ENCODE assay signal across 20 mouse cellular contexts in genomic region chr5:62205384-62205783, GRCm38 (mm10).
DNase-seq lines count a peak whose midpoint lies in the region; ATAC-seq and TF ChIP-seq lines count a peak whose summit lies in the region.
"Had no signal": no experiment of that assay in that cellular context is flagged by ENCODE, and none has a peak within 500 bp of the region (broad histone marks: within the 10 kb centered on the region; RNA-seq: fewer than 3 reads in every experiment).

No protein-coding gene starts in this region.

- H3K9ac ChIP-seq in hindbrain, embryonic 12.5 days = no peak overlapping the region
- no peak overlapping the region for H3K9ac ChIP-seq in hindbrain, embryonic 14.5 days
- no peak overlapping the region for H3K9ac ChIP-seq in forebrain, postnatal 0 days
- H3K9ac ChIP-seq in lung, postnatal 0 days (replicated peaks; ENCODE audit: low read depth) = no peak overlapping the region
- H3K9ac ChIP-seq: embryonic facial prominence, embryonic 13.5 days; heart, embryonic 15.5 days had no signal

- H3K4me1 ChIP-seq in hindbrain, embryonic 12.5 days = no peaks in the 10 kb centered on the region
- H3K4me1 ChIP-seq in hindbrain, embryonic 14.5 days (replicated peaks; ENCODE audit: control insufficient read depth, insufficient read depth, low read length) = no peaks in the 10 kb centered on the region
- H3K4me1 ChIP-seq in forebrain, postnatal 0 days (ENCODE audit: insufficient read depth) = no peaks in the 10 kb centered on the region
- no peaks in the 10 kb centered on the region for H3K4me1 ChIP-seq in lung, postnatal 0 days (ENCODE audit: insufficient read depth, low read depth, low read length)
- H3K4me1 ChIP-seq: embryonic facial prominence, embryonic 13.5 days; heart, embryonic 15.5 days had no signal

- DNase-seq in hindbrain, embryonic 14.5 days (ENCODE audit: low spot score) = no peak
- DNase-seq in brain, adult 2 months (ENCODE audit: low read depth, low spot score) = peak; percentile 20
- DNase-seq in brain, embryonic 14.5 days (ENCODE audit: low read depth) = peak; percentile 85
- peak; percentile 2 for DNase-seq in forebrain, postnatal 0 days
- no peak for DNase-seq in layer of hippocampus, adult 9-11 months
- DNase-seq in lung, postnatal 0 days (ENCODE audit: low spot score) = no peak
- DNase-seq: adrenal gland, adult 2 months; adrenal gland, postnatal 25 days; cerebellum, adult 11-12 months; cerebellum, adult 9-11 months; cerebellum, postnatal 36 days; gastrocnemius, postnatal 10 days; heart, adult 2 months; heart, postnatal 14 days; kidney, adult 11 months had no signal

- H3K4me3 ChIP-seq in hindbrain, embryonic 12.5 days = no peak overlapping the region
- H3K4me3 ChIP-seq in hindbrain, embryonic 14.5 days (replicated peaks; ENCODE audit: low read length) = no peak overlapping the region
- H3K4me3 ChIP-seq in forebrain, postnatal 0 days (ENCODE audit: low read depth, low read length) = no peak overlapping the region
- no peak overlapping the region for H3K4me3 ChIP-seq in lung, postnatal 0 days (ENCODE audit: low read depth, low read length)
- H3K4me3 ChIP-seq: embryonic facial prominence, embryonic 13.5 days; heart, adult 2 months; heart, embryonic 15.5 days had no signal

- ATAC-seq in hindbrain, embryonic 12.5 days (ENCODE audit: low FRiP score) = 0 out of 2 replicates have a peak, but pooled peaks have one; percentile 46
- ATAC-seq in hindbrain, embryonic 14.5 days (ENCODE audit: low FRiP score) = no peak
- no peak for ATAC-seq in forebrain, postnatal 0 days
- ATAC-seq in lung, postnatal 0 days = no peak
- ATAC-seq: hindbrain, postnatal 0 days had no signal

- no peak for TF ChIP-seq EP300 in lung, postnatal 0 days (IDR thresholded peaks at IDR 0.05)

- WGBS in hindbrain, embryonic 12.5 days = 50% methylated on average over 2 of the region's 2 CpGs
- WGBS in hindbrain, embryonic 14.5 days = 42% methylated on average over 2 of the region's 2 CpGs
- 23% methylated on average over 2 of the region's 2 CpGs for WGBS in forebrain, postnatal 0 days
- 55% methylated on average over 2 of the region's 2 CpGs for WGBS in lung, postnatal 0 days

- H3K27me3 ChIP-seq in hindbrain, embryonic 12.5 days = no peaks in the 10 kb centered on the region
- H3K27me3 ChIP-seq in hindbrain, embryonic 14.5 days (ENCODE audit: control insufficient read depth, insufficient read depth, low read length) = no peaks in the 10 kb centered on the region
- no peaks in the 10 kb centered on the region for H3K27me3 ChIP-seq in forebrain, postnatal 0 days (ENCODE audit: insufficient read depth, low read length)
- H3K27me3 ChIP-seq in lung, postnatal 0 days (replicated peaks; ENCODE audit: insufficient read depth, low read length) = no peaks in the 10 kb centered on the region
- H3K27me3 ChIP-seq: embryonic facial prominence, embryonic 13.5 days; heart, embryonic 15.5 days had no signal

- no peak overlapping the region for H3K27ac ChIP-seq in hindbrain, embryonic 12.5 days
- no peak overlapping the region for H3K27ac ChIP-seq in hindbrain, embryonic 14.5 days
- no peak overlapping the region for H3K27ac ChIP-seq in forebrain, postnatal 0 days (ENCODE audit: low read depth, low read length)
- no peak overlapping the region for H3K27ac ChIP-seq in lung, postnatal 0 days (ENCODE audit: low read length)
- H3K27ac ChIP-seq: embryonic facial prominence, embryonic 13.5 days; heart, adult 2 months; heart, embryonic 15.5 days; hindbrain, postnatal 0 days had no signal

- no peak for TF ChIP-seq CTCF in brain, embryonic 14.5 days (IDR thresholded peaks at IDR 0.05; ENCODE audit: borderline replicate concordance, extremely low read depth, insufficient read depth, insufficient read length)
- no peak for TF ChIP-seq CTCF in forebrain, postnatal 0 days (IDR thresholded peaks at IDR 0.05; ENCODE audit: low read depth)
- no peak for TF ChIP-seq CTCF in lung, postnatal 0 days (IDR thresholded peaks at IDR 0.05)

- no peaks in the 10 kb centered on the region for H3K9me3 ChIP-seq in hindbrain, embryonic 12.5 days (replicated peaks)
- H3K9me3 ChIP-seq in hindbrain, embryonic 14.5 days (ENCODE audit: control insufficient read depth, low read length) = no peaks in the 10 kb centered on the region
- no peaks in the 10 kb centered on the region for H3K9me3 ChIP-seq in forebrain, postnatal 0 days (ENCODE audit: low read length)
- H3K9me3 ChIP-seq in lung, postnatal 0 days (ENCODE audit: low read length) = no peaks in the 10 kb centered on the region
- H3K9me3 ChIP-seq: embryonic facial prominence, embryonic 13.5 days; heart, embryonic 15.5 days had no signal

- H3K36me3 ChIP-seq in hindbrain, embryonic 12.5 days = no peaks in the 10 kb centered on the region
- H3K36me3 ChIP-seq in hindbrain, embryonic 14.5 days (replicated peaks; ENCODE audit: control insufficient read depth, insufficient read depth) = no peaks in the 10 kb centered on the region
- no peaks in the 10 kb centered on the region for H3K36me3 ChIP-seq in forebrain, postnatal 0 days (ENCODE audit: insufficient read depth)
- H3K36me3 ChIP-seq in lung, postnatal 0 days (ENCODE audit: insufficient read depth, low read length) = no peaks in the 10 kb centered on the region
- H3K36me3 ChIP-seq: embryonic facial prominence, embryonic 13.5 days; heart, embryonic 15.5 days had no signal

- no peak for TF ChIP-seq POLR2A in brain, embryonic 14.5 days (IDR thresholded peaks at IDR 0.05; ENCODE audit: borderline replicate concordance, extremely low read depth, insufficient read depth, insufficient read length, poor library complexity, severe bottlenecking)

- no peak overlapping the region for H3K4me2 ChIP-seq in hindbrain, embryonic 12.5 days (replicated peaks)
- H3K4me2 ChIP-seq in hindbrain, embryonic 14.5 days (replicated peaks) = no peak overlapping the region
- no peak overlapping the region for H3K4me2 ChIP-seq in forebrain, postnatal 0 days (ENCODE audit: low read depth)
- no peak overlapping the region for H3K4me2 ChIP-seq in lung, postnatal 0 days (replicated peaks; ENCODE audit: low read depth, low read length)
- H3K4me2 ChIP-seq: embryonic facial prominence, embryonic 13.5 days; heart, embryonic 11.5 days; heart, embryonic 15.5 days had no signal

Comparison
In these comparisons a context has a peak if more than half of its experiments do, and no peak if none do; other contexts are left out.
1. DNase-seq: peak in brain, adult 2 months (single experiment), brain, embryonic 14.5 days (single experiment) and forebrain, postnatal 0 days (single experiment); none in hindbrain, embryonic 14.5 days (single experiment), layer of hippocampus, adult 9-11 months (single experiment) and lung, postnatal 0 days (single experiment).